Mouse (Mus musculus) CD4-positive, CD25-positive, alpha-beta regulatory T cell, adult 4 months (primary cell): ENCODE measurements around the gene Sncb. TPM values are rescaled to one million over a fixed set of nuclear protein-coding genes. Genes with fewer than 3 reads are reported as not detected.

ENCODE experiments used
- ATAC-seq: one replicate; pipeline ENCODE4 v1.8.0; 2017
- polyA plus RNA-seq, 2 experiments: library from polyadenylated mRNA; unstranded; fragments of 100-300 nt; shearing (Covaris generic); gene quantifications; one replicate each; pipeline ENCODE4 v1.2.1; 2017

Gene Sncb
- polyA plus RNA-seq, 2 experiments from 2014 or later: 0.30 to 1.1 TPM

GRCm38 (mm10) chr13:54781086-54781485 is 14.7 kb upstream of the Sncb start:
- ATAC-seq: no peak

GRCm38 (mm10) chr13:54780592-54780991 is 14.2 kb upstream of the Sncb start:
- ATAC-seq: no peak

GRCm38 (mm10) chr13:54767012-54767411 is 617 bp upstream of the Sncb start:
- no peak for ATAC-seq

GRCm38 (mm10) chr13:54765281-54766191 is 859 bp downstream of the Sncb start:
- no peak for ATAC-seq

- no peak for ATAC-seq
Measured at GRCm38 (mm10) chr13:54760906-54761305, 5.5 kb downstream of the Sncb start.

GRCm38 (mm10) chr13:54760164-54760795 is 6.1 kb downstream of the Sncb start:
- no peak for ATAC-seq

GRCm38 (mm10) chr13:54759496-54759895 is 6.9 kb downstream of the Sncb start:
- no peak for ATAC-seq

GRCm38 (mm10) chr13:54758756-54759470 is 7.5 kb downstream of the Sncb start:
- ATAC-seq: no peak

GRCm38 (mm10) chr13:54758045-54758755 is 8.2 kb downstream of the Sncb start:
- peak; percentile 60 for ATAC-seq

- ATAC-seq: no peak
Measured at GRCm38 (mm10) chr13:54757093-54757830, 9.1 kb downstream of the Sncb start.

- no peak for ATAC-seq
Measured at GRCm38 (mm10) chr13:54756156-54756712, 10.2 kb downstream of the Sncb start.

- no peak for ATAC-seq
Measured at GRCm38 (mm10) chr13:54755201-54755830, 11.1 kb downstream of the Sncb start.

GRCm38 (mm10) chr13:54754169-54755080 is 12.0 kb downstream of the Sncb start:
- no peak for ATAC-seq

GRCm38 (mm10) chr13:54753733-54754132 is 12.7 kb downstream of the Sncb start:
- ATAC-seq: no peak

GRCm38 (mm10) chr13:54752656-54753055 is 13.7 kb downstream of the Sncb start:
- ATAC-seq: no peak

- ATAC-seq: no peak
Measured at GRCm38 (mm10) chr13:54750699-54751098, 15.7 kb downstream of the Sncb start.

GRCm38 (mm10) chr13:54749864-54750411 is 16.5 kb downstream of the Sncb start, which contains the start of gene Gprin1:
Gene Gprin1 (minus strand): TSS chr13:54749874.
- no peak for ATAC-seq

GRCm38 (mm10) chr13:54749061-54749863 is 17.1 kb downstream of the Sncb start:
- no peak for ATAC-seq

- ATAC-seq: no peak
Measured at GRCm38 (mm10) chr13:54748721-54749060, 17.7 kb downstream of the Sncb start.
